Mouse (Mus musculus): ENCODE data around the gene Cds2.

- TF ChIP-seq POLR2A (IDR thresholded peaks at IDR 0.05; ENCODE audit: insufficient read length, low read depth) = no peak
- TF ChIP-seq MYOG (IDR thresholded peaks at IDR 0.05; ENCODE audit: control insufficient read depth in 1 of 3, insufficient read depth in 1 of 3, insufficient read length in 2 of 3, low read depth in 2 of 3) = no peak
- TF ChIP-seq TCF12 (IDR thresholded peaks at IDR 0.05; ENCODE audit: insufficient read depth, poor library complexity, severe bottlenecking) = no peak
- no peak for TF ChIP-seq POLR2AphosphoS2 (IDR thresholded peaks at IDR 0.05; ENCODE audit: insufficient read length, low read depth)
- TF ChIP-seq USF1 (IDR thresholded peaks at IDR 0.05; ENCODE audit: low read depth) = no peak
- no peak for TF ChIP-seq MAX (IDR thresholded peaks at IDR 0.05; ENCODE audit: low read depth)
- no peak for TF ChIP-seq SRF (IDR thresholded peaks at IDR 0.05; ENCODE audit: control insufficient read depth, insufficient read length, low read depth)
- TF ChIP-seq E2F4 (IDR thresholded peaks at IDR 0.05; ENCODE audit: insufficient read depth) = no peak
Observed at GRCm38 (mm10) chr2:132323541-132323940, 60.6 kb downstream of the Cds2 start.
